Comparison of ENCODE assay signal across 8 mouse cellular contexts in the genomic region with DNA sequence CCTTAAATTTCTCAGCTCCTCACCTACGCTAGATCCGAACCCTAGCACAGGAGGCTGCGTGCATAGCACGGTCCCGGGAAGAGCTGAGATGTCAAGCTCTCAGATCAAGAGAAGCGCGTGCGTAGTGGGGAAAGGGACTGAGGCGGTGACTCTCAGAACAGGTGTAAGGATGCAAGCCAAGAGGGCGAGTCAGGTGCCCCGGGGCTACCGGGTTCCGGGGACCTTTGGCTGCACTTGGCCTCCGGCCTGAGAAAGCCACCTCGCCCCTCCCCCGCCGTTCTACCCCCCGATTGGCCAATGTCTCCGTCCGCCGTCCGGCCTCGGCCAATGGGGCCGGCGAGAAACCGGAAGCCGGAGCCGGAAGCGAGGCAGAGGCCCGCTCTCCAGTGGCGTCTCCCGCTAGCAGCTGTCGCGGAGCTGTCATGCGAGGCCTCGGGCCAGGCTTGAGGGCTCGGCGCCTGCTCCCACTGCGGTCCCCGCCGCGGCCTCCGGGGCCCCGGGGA. TPM values are rescaled to one million over a fixed set of nuclear protein-coding genes. Genes with fewer than 3 reads are reported as not detected.
A peak's percentile ranks its signal among the peaks of the same experiment; 100 is the strongest.
DNase-seq lines count a peak whose midpoint lies in the region; ATAC-seq lines count a peak whose summit lies in the region.

A gene (plus strand): TSS at position 355 of the 503 bp plus-strand sequence.

- H3K4me3 ChIP-seq in hindbrain, embryonic 12.5 days = peak within 1 kb of the TSS; percentile 87

- H3K4me2 ChIP-seq in hindbrain, embryonic 12.5 days (replicated peaks) = peak within 1 kb of the TSS; percentile 99

- peak within 1 kb of the TSS; percentile 90 for H3K9ac ChIP-seq in hindbrain, embryonic 12.5 days

- peak; percentile 88 for DNase-seq in NIH3T3 (ENCODE audit: low read depth)
- peak; percentile 98 to 99 for DNase-seq in cerebellum, postnatal 10 days
- peak; percentile 83 to 90 for DNase-seq in frontal cortex, postnatal 10 days (ENCODE audit: low spot score in 2 of 2)
- DNase-seq in layer of hippocampus, postnatal 25 days (ENCODE audit: extremely low spot score in 1 of 2, low spot score in 1 of 2) = peak; percentile 79 to 84
- DNase-seq in lung, postnatal 25 days (ENCODE audit: low spot score) = peak; percentile 94
- DNase-seq in retina, embryonic 14.5 days (ENCODE audit: low spot score) = peak; percentile 95
- peak; percentile 90 for DNase-seq in thymus, postnatal 4 days

- no peaks in the 10 kb centered on the region for H3K9me3 ChIP-seq in hindbrain, embryonic 12.5 days (replicated peaks)

- WGBS in hindbrain, embryonic 12.5 days = 4% methylated on average over 42 of the region's 44 CpGs

- ATAC-seq in hindbrain, embryonic 12.5 days (ENCODE audit: low FRiP score) = peak; percentile 97

- peaks cover 15% of the 10 kb centered on the region for H3K4me1 ChIP-seq in hindbrain, embryonic 12.5 days

- peaks cover 6% of the 10 kb centered on the region; the same call in 1 of the 2 replicates for H3K36me3 ChIP-seq in hindbrain, embryonic 12.5 days

- H3K27ac ChIP-seq in hindbrain, embryonic 12.5 days = peak within 1 kb of the TSS; percentile 93

- no peaks in the 10 kb centered on the region; the same call in 1 of the 2 replicates for H3K27me3 ChIP-seq in hindbrain, embryonic 12.5 days

RNA-seq across cellular contexts. Expression of the gene that starts here (rescaled TPM):
- polyA plus RNA-seq in hindbrain, embryonic 12.5 days (2016; fragmentation: Nextera tagmentation; extraction: Ambion mirVana) = 15.2 and 16.7 TPM in 2 replicates
- total RNA-seq in layer of hippocampus, postnatal 25 days (2021) = 10 to 100 TPM; 28.7 to 30.0 TPM

Comparison
In these comparisons a context has a peak if more than half of its experiments do, and no peak if none do; other contexts are left out.
1. Peak in every context shown above with its lines: DNase-seq, ATAC-seq, H3K4me3 ChIP-seq and H3K27ac ChIP-seq.